Mouse (Mus musculus): ENCODE measurements around the gene Sdf2.
A peak's percentile ranks its signal among the peaks of the same experiment; 100 is the strongest.

Sdf2 gene

DNA sequence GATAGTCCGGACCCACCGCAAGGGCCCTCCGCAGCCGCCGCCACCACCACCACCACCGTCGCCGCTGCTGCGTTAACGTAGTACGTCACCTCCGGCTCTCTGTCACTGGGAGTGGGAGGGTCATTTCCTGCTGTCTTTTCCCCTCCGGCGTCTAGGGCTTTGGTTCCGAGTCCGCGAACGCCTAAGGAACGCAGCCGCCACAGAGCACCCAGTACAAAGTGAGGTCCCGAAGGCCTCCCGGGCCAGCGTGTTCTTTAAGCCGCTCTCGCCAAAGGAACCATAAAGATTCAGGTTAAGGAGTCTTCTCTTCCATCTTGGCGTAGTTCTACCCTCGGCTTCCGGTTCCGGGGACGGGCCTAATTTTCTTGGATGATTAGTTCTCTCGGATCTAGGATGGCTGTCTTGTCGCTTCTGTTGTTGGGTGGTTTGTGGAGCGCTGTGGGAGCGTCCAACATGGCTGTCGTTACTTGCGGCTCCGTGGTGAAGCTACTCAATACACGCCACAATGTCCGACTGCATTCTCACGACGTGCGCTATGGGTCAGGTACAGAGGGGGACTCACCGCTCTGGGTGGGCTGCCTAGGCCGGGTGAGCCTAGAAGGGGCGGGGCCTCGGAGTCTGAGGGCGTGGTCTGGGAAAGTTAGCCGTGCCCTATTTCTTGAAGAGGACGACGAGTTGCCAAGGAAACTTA lies at the start of gene Sdf2, which contains the start of gene Supt6:
Sdf2 (plus strand) TSS at position 120 of the 691 bp plus-strand sequence.
Supt6 (minus strand) TSS at position 361 of the 691 bp plus-strand sequence.
- DNase-seq = peak; percentile 83

DNA sequence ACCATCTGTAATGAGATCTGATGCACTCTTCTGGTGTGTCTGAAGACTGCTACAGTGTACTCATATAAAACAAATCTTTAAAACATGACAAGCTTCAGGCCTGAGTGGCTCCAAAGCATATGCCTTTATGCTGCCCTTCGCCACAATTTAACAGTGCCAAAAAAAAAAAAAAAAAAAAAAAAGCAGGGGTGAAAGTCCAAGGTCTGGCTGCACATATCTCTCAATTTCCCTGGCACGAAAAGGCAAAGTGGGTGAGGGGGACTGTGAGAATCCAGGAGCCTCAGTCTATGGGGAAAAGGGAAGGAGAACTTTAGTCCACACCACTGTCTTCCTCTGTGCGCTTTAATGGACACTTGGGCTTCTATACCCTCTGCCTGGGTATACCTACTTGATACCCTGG lies 43.2 kb upstream of the Sdf2 start:
- DNase-seq = no peak

DNA sequence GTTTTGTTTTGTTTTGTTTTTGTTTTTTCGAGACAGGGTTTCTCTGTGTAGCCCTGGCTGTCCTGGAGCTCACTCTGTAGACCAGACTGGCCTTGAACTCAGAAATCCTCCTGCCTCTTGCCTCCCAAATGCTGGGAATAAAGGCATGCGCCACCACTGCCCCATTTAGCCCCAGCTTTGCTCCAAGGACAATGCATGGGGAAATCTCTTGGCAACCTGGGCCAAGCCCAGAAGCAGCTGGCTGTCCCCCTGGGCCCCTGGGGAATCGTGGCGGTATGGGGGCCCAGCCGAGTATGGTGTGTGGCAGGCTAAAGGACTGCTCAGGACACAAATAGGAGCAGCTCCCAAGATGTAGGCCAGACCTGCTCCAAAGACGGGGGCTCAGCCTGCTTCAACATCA lies 41.3 kb upstream of the Sdf2 start:
- DNase-seq = no peak

DNA sequence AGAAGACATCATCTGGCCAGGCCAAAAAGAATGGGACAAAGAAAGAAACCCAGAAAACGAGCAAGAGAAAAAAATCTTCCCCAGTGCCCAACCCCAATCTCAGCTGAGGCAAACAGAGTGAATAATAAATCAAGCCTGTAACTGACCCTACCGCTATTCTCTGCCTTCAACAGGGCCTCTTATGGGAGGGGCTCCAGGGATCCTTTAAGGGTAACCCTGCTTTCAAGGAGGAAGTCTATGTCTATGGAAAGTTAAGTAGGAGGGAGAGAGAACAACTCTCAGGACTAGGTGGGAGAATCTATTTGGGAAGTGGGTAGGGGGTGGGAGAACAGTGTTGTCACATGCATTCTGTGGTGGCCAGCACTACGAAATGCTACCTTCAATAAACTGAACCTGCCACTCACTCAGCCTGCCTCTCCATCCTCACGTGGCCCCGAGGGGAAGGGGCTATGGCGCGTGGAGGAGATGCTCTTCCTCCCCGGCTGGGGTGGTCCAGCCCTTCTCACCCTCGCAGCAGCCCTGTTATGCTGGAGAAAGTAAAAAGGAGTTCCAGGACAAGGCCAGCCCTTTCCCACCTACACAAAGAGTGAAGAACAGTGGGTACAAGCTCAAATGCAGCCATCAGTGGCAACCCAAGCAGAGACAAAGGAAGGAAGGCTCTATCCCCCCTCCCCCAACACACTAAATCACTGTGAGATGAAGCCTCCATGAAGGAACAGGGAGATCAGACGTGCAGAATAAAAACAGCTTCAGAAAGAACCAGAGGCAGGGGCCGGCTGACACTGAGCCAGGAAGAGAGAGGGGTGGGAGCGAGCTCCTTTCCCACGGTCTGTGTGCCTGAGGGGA lies 40.0 kb upstream of the Sdf2 start:
- DNase-seq = no peak

DNA sequence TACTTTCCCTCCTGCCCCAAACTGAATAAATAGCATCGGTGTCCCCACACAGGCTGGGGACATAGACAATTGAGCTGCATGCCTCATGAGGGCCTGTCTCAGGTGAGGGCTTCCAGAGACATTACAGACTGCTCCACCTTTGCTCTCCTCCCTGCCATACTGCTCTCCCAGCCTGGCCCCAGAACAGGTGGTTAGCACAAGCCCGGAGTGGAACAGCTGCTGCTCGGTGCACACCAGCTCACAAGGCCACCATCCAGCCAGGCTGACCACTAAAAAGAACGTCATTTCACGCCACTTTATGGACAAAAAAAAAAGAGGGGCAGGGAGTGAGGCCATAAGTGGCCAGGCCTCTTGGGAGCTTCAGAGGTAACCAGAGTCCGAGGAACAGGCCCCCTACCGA lies 38.4 kb upstream of the Sdf2 start:
- no peak for DNase-seq

DNA sequence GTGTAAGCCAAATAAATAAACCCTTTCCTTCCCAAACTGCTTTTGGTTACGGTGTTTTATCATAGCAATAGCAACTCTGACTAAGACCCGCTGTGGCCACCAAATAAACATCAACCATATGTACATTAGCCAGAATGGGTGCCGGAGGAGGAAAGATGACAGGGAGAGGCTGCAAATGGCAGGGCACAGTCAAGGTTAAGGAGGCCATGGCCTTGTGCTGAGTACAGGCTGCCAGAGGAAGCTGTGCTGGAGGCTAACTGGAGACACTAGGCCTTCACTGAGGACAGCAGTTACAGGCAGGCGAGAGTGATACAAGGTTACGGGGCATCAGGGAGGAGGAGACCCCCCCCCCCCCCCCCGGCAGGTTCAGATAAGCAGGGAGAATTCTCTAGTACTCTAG lies 35.7 kb upstream of the Sdf2 start:
- DNase-seq = no peak

DNA sequence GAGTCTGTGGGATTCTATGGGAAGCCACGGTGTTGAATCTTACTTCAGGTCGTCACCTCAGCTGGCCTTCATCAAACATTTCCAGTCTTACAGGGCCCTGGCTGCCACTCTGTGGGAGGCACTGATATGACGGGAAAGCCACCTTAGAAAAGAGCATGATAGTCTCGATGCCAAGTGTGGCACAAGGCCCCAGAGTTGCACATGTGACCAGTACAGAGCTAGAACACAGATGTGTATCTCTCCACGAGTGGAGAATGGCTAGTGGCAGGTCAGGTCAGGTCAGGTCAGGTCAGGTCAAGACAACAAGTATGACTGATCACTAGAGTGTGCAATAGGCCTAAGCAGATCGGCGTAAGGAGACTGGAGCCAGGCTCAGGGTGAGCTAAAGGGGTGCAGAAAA lies 34.9 kb upstream of the Sdf2 start:
- DNase-seq = no peak

DNA sequence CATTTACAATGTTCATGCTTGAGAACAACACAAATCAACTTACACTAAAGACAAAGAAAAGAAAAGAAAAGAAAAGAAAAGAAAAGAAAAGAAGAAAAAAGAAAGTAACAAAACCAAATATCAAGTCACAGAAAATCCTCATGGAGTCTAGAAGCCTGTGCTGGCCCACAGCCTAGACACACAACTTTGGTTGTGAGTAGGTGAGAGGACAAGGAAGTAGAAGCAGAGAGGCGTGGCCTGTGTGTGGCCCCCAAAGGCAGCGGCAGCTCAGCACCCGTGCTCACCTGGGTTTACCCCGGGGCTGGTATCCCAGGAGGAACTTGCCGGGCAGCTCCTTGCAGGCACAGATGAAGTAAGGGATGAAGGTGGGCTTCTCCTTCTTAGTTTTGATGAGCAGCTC lies 34.0 kb upstream of the Sdf2 start:
- no peak for DNase-seq

DNA sequence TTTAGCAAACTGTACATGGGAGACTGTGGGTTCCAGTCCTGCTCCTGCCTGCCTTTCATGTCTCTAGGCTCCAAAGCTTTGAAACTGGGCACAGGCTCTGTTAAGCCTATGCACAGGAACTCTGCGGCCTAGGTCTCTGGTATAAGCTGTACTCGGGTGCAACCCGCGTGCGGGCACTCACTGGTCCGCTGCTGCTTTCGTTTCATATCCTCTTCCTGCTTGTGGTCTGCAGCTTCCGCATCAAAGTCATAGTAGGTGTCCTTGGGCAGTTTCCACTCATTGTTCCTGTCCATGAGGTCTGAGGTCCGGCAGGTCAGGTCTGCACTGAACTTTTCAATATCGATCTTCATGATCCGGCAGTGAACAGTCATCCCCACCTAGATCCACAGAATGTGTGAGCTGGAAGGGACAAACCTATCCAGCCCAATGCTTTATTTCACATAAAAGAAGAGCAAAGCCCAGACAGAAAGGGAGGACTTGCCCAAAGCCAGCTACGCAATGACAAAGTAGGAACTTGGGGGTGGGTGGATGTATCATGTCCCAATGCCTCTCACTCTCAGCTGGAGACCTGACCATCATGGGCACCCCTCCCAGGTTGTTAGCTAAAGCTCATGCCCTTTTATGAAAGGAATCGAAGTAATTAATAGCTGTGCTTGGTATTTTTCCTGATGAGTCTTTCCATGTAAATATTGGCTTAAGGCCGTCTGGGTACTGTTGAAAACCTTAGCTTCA lies 32.3 kb upstream of the Sdf2 start:
- DNase-seq = no peak

DNA sequence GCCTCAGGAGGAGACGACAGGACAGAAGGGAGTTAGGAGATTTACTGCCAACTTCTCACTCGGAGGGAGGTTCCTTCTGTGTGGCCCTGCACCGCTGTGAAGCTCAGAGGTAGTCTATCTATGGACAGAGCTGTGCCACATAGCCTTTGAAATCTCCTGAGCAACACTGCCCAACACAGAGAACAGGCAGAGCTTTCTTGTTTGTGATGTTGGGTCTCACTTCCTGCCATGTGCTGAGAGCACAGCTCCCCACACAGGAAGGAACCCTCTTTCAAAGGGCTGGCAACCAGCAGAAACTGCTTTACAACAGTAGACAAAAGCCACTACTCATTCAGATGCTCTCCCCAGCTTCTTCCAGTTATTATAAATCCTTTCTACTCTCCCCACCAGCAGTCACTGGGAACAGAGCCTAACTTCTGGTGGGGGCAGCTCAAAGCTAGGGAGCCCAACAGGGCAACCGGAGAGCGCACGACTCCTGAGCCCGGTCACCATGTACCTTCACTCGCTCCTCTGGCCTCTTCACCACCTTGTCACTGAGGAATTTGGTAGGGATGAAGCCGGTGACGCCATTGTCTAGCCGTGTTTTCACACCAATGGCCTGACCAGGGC lies 29.7 kb upstream of the Sdf2 start:
- DNase-seq = no peak

DNA sequence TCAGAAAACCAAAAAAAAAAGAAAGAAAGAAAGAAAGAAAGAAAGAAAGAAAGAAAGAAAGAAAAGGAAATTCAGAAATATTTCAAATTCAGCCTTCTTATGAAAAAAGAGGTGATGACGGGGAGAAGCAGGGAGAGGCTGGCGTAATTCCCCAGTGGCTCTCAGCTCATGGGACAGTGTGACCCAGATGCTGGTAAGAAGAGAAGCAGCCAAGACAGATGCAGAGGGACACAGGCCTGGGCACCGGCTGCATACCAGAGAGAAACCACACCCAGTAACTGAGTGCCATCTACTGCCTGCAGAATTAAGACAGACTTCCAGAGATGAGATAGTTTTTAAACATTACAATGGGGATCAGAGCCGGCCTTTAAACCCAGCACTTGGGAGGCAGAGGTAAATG lies 22.0 kb upstream of the Sdf2 start:
- DNase-seq = no peak

DNA sequence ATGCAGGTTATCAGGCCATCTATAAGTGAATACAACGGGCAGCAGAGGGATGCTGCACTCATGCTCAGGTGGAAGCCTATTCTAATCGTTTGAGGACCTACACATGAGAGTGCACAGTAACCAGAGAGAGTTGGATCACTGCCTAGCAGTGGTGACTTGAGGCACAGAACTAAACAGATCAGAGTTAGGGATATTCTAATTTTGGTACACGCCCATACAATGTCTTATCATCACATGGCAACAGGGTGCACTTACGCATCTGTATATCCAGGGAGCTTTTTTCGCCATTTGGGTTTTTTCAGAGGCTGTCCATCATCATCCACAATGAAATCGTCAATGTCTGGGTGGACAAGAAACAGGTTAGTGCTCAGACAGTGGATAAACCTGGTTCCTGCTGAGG lies 14.0 kb upstream of the Sdf2 start:
- DNase-seq = no peak

DNA sequence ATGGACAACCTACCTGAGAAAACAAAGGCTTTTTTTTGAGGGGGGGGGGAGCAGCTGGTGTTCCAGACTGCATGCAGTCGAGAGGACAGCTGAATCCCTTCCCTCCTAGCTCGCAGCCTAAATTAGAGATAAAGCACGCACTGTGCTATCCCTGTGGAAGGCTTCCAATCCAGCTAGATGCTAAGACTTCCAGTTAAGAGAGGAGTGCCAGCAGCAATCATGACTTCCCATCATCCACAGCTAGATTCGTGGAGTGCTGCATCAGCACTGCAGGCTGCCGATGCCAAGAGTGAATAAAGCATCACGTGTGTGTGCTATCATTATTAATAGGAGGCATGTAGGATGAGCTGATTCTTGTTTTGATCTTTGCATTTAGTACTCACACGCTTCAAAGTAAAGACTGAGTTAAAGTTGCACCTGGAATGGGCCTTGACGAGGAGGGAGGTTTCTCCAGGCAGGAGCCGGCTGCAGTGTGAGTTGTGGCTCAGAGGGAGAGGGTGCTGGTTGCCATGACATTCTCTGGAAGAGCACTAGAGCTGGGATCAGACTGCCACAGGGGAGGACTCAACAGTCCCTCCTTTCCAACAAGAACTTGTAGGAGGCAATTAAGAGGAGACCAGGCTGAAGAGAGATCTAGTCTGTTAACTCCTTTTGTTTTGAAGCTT lies 5.2 kb upstream of the Sdf2 start:
- peak; percentile 20 for DNase-seq

DNA sequence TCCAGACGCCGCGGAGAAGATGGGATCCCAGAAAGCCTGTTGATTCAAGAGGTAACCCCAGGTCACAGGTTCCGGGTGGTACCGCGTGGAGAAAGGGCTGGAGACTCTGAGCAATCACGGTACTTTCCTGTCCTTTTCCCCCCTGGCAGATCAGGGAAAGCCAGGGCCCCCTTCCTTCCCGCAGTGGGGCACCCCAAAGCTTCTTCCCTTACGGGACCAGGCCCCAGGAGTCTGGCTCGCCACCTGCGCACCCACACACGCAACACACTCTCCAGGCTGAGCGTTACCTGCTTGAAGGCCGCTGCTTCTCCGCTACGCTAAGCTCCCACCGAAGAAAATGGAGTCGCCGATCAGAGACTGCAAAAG lies 302 bp upstream of the Sdf2 start:
- no peak for DNase-seq

DNA sequence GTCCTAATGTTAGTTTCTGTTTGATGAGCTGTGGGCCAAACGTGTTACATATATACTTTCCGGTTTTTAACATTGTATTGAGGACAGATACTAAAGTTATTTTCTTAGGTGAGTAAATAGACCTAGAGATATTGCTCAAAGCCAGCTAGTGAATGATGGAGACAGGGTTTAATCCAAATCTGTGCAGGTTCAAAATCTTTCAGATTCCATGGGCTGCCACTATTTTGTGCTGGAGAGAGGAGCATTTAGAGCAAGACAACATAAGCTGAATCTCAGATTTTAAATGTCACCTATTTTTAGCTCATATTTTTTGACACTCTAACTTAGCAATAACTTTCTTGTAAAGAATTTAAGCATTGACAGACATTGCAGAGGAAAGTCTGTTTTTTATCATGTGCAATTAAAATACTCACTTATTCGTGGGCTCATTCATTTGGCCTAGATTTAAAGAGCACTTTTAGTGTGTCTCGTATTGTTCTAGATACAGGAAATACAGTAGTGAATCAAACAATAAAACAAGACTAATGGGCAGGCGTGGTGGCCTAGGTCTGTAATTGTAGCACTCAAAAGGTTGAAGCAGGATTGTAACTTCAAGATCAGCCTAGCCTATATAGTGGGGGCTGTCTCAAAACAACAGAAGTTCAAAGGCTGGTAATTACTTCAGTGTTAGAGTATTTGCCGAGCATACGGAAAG lies 919 bp downstream of the Sdf2 start:
- no peak for DNase-seq

DNA sequence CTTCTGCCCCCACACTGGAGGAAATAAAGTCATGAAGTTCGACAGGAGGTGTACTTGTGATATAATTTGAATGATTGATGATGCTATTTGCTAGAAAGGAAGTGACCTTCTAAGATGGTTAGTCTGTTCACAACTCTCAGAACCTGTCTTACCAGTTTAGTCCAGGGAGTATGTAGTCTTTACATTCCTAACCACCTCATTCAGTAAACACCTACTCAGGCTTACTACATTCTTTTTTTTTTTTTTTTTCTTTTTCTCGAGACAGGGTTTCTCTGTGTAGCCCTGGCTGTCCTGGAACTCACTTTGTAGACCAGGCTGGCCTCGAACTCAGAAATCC lies 1.4 kb downstream of the Sdf2 start:
- no peak for DNase-seq

DNA sequence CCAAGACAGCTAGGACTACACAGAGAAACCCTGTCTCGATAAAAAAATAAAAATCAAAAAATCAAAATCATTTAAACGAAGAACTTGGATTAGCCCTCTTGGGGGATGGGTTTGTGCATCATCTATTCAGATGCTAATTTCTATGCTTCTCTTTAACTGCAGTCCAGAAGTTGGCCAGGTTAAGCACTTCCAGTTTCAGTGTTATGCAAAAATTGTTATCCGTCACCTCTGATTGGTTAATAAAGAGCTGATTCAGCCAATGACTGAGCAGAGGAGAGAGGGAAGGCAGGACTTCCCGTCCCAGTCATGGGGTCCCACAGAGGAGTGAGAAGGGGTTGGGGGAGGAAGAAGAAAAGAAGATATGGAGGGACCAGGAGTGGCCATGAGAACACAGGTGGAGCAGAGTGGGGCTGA lies 2.2 kb downstream of the Sdf2 start:
- no peak for DNase-seq

DNA sequence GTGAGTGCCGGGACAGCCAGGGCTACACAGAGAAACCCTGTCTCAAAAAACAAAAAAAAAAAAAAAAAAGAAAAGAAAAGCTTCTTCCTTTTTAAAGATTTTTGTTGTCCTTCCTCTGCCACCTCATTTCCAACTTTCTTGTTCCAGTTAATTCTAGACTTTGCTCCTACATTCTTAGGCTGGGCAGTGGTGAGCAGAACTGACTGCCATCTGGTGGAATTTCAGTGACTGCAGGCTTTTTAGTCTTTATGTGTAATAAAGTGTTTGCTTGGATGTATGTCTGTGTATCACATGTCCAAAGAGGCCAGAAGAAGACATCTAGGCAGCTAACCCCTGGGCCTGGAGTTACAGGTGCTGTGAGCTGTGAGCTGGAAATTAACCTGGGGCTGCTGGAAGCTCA lies 11.1 kb downstream of the Sdf2 start:
- DNase-seq = no peak

DNA sequence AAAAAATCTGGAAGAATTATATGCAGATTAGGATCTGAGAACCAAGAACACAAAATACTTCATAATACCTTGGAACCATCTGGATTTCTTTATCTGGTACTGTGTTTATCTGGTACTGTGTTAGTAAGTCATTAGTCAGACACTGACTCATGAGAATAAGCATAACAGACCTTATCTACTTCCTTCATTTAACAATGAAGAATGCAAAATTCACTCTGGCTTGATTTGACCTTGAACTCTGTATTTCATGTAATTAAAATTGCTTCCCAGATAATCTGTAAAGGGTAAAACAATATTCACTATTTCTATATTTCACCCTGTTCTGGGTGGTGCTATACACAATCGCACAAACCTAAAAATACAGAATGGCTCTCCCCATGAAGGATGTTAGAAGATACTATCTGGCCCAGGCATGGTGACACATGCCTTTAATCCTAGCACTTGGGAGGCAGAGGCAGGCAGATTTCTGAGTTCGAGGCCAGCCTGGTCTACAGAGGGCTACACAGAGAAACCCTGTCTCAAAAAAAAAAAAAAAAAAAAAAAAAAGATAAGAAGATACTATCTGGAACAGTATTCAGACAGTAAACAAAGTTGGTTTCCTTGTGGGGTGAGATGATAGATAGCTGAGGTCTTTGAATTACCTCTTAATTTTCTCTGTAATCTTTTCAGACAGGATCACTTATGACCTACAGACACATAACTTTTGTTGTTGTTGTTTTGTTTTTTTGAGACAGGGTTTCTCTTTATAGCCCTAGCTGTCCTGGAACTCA lies 15.1 kb downstream of the Sdf2 start:
- DNase-seq = no peak

DNA sequence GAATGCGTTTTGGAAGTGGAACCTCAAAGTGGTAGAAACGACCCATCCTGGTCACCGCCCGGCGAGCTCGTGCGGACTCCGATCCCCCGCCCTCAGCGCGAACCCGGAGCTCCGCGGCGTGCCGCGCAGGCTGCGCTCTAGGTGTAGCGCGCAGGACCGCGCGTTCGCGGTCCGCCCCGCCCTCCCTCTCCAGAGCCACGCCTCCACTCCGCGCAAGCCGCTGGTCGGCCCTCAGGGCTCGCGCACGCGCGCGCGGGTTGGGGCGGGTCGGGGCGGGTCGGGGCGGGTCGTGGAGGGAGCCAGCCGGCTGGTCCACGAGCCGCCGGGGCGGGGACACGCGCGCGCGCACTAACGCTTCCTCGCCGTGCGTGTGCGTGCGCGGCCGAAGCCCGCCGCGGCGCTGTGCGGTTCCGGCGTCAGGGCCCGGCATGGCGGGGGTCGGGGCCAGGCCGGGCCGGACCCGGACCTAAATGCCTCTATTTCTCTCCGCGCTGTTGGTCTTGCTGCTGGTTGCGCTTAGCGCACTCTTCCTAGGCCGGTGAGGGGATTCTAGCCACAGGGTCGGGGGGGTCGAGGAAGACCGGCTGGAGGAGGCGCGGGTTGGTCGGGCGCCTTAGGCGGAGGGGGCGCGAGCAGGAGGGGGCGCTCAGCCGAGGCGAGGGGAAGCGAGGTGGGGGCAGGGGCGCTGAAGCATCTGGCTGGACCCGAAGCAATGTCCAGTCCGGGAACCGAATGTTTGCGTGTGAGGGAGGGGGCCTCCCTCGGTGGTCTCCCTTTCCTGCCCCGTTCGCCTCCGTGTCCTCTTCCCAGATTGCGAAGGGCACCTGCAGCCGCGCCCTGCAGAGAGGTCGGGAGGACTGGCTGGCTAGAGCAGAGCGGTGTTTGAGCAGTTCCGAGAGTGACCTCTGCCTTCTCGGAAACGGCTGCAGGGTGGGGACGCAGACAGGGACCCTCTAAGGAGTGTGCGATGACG lies 16.1 kb downstream of the Sdf2 start, which contains the start of gene 2610507B11Rik:
2610507B11Rik (plus strand) TSS at position 373 of the 973 bp plus-strand sequence.
- peak; percentile 93 for DNase-seq

All from right cerebral cortex, postnatal 14 days (tissue).